Mouse (Mus musculus): Measurements from ENCODE around the gene Tmem184a.

DNA sequence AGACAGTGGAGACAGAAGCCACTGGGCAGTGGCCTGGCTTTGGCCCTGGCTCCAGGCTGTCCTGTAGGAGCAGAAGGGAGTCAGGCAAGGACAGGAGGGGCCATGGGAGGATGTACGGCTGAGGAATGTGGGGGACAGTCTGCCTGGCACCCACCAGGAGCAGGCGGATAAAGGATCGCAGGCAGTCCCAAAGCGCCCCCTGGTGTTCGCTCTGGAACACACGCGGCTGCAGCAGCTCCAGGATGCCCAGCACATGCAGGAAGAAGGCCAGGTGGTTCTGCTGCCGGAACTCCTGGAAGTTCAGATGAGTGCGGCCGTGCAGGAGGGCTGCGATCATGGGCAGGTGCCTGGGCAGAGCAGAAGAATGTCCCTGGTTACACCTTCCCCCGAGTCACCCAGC lies 65.0 kb downstream of the Tmem184a start:
- TF ChIP-seq CTCF (IDR thresholded peaks at IDR 0.05; ENCODE audit: control insufficient read depth, insufficient read depth, insufficient read length): peak; percentile 76
- no peak for TF ChIP-seq CEBPB (IDR thresholded peaks at IDR 0.05; ENCODE audit: low read depth)

Measured in C2C12 (cell line).